Mouse (Mus musculus) intestine, postnatal 0 days (tissue): ENCODE measurements at regions not wholly inside any gene's neighbourhood (a gene's known extent, or its start where the extent isn't known, plus 50 kb on each side); places are given as distances from the start of the nearest gene placed in this dataset.

ENCODE experiments used
- ATAC-seq: fragments of 200-750 bp; cut with Nextera tagmentation; 2 replicates; pipeline ENCODE4 v1.8.0; 2017; ENCODE audit warnings: mild to moderate bottlenecking, moderate TSS enrichment, moderate library complexity
- H3K27ac ChIP-seq: fragments of 300-500 bp; sonication (generic); 2 replicates; pipeline ENCODE4 v1.5.1; 2014; ENCODE audit warnings: mild to moderate bottlenecking, low read depth, low read length, moderate library complexity
- H3K27me3 ChIP-seq: fragments of 300-500 bp; sonication (generic); replicated peaks from 2 replicates; pipeline ENCODE4 v1.6.1; 2014; ENCODE audit warnings: low read length, mixed read lengths; ENCODE audit not compliant: control insufficient read depth, insufficient read depth
- H3K36me3 ChIP-seq: fragments of 300-500 bp; sonication (generic); 2 replicates; pipeline ENCODE4 v1.6.1; 2014; ENCODE audit warnings: mild to moderate bottlenecking, moderate library complexity; ENCODE audit not compliant: control insufficient read depth, insufficient read depth
- H3K4me1 ChIP-seq: fragments of 300-500 bp; sonication (generic); replicated peaks from 2 replicates; pipeline ENCODE4 v1.6.1; 2014; ENCODE audit warnings: antibody characterized with exemption, low read length, mixed read lengths; ENCODE audit not compliant: control insufficient read depth, insufficient read depth
- H3K4me2 ChIP-seq: fragments of 300-500 bp; sonication (generic); replicated peaks from 2 replicates; pipeline ENCODE4 v1.6.1; 2014; ENCODE audit warnings: low read depth, mild to moderate bottlenecking, moderate library complexity
- H3K4me3 ChIP-seq: fragments of 300-500 bp; sonication (generic); 2 replicates; pipeline ENCODE4 v1.5.1; 2014; ENCODE audit warnings: low read depth, low read length
- H3K9ac ChIP-seq: fragments of 300-500 bp; sonication (generic); 2 replicates; pipeline ENCODE4 v1.6.1; 2014; ENCODE audit warnings: mild to moderate bottlenecking, low read depth, low read length
- H3K9me3 ChIP-seq: fragments of 300-500 bp; sonication (generic); 2 replicates; pipeline ENCODE4 v1.6.1; 2016; ENCODE audit warnings: mixed run types; ENCODE audit not compliant: control insufficient read depth
- CTCF ChIP-seq: sonication (generic); IDR thresholded peaks from 2 replicates; pipeline ENCODE4 v1.5.1; 2016; ENCODE audit warnings: low read depth, mild to moderate bottlenecking, control low read depth, antibody characterized with exemption, moderate library complexity
- WGBS: fragments of 180-500 bp; shearing (Covaris S2); extraction: QIAGEN DNeasy Blood & Tissue Kit; methylation state at CpG from one replicate; pipeline ENCODE4 v1.1.7; 2014; 5-methylcytosine and 5-hydroxymethylcytosine counted together

DNA sequence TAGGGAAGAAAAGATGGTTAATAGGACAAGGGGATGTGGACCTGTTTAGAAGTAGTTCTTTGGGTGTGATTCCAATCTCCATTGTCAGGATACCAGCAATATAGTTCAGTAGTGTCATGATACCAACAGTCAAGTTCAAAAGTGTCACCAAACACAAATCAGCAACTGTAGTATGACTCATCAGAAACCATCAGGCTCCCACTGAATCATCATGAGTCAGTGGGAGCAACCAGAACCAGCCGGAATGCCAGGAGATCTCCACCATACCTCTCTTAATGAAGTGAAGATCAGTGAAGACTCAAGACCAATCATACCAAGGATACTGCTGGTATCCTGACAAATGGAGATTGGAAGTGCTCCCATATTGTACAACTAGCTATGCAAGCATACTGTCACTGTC is 410.5 kb downstream of the Rnf144b start:
- Histone ChIP-seq H3K27ac (no peak overlapping the region), H3K4me1 (no peaks in the 10 kb centered on the region), H3K27me3 (no peaks in the 10 kb centered on the region), H3K4me2 (no peak overlapping the region), H3K9me3 (no peaks in the 10 kb centered on the region), H3K4me3 (no peak overlapping the region), H3K36me3 (no peaks in the 10 kb centered on the region), H3K9ac (no peak overlapping the region)
- 93% methylated on average over 1 of the region's 1 CpGs for WGBS
- no peak for TF ChIP-seq CTCF
- no peak for ATAC-seq

DNA sequence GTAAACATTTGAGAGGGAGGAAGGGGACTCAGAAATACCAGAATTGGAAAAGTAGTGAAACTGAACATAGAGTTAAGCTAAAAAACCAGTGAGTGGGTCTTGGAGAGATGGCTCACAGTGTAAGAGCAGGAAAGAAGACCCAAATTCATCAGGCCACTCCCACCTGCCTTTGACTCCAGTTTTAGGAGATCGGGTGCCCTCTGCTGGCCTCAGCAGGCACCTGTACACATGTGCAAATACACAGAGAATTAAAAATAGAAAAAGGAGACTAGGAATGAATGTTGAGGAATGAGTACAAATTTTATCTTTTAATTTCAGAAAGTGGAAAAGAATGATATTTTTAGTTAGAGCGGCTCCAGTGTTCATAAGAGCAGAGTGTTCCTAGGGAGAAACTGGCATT is 414.7 kb downstream of the Rnf144b start:
- H3K4me1 ChIP-seq, result no peaks in the 10 kb centered on the region
- no peak for TF ChIP-seq CTCF
- no peak overlapping the region for H3K4me3 ChIP-seq
- WGBS, result 96% methylated on average over 2 of the region's 2 CpGs
- no peak for ATAC-seq
- no peaks in the 10 kb centered on the region for H3K36me3 ChIP-seq
- H3K4me2 ChIP-seq, result no peak overlapping the region
- H3K9me3 ChIP-seq, result no peaks in the 10 kb centered on the region
- no peaks in the 10 kb centered on the region for H3K27me3 ChIP-seq
- H3K9ac ChIP-seq, result no peak overlapping the region
- no peak overlapping the region for H3K27ac ChIP-seq

DNA sequence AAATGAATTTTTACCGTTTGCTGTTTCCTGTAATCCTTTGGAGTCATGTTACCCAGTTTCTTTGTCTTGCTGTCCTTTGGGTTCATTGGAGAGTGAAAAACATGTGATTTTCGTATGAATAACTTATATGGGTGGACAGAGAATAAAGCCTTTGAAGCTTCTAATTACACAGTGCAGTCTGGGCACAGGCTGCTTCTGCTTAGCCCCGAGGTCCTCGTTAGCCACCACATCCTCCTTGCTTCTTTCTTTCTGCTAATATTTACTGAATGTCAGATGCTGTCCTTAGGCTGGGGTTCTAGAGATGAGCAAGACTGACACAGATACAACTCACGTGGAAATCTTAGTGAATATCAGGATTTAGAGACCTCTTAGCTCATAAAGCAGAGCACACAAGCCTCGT is 427.2 kb downstream of the Rnf144b start:
- Histone ChIP-seq H3K4me2 (no peak overlapping the region), H3K27ac (no peak overlapping the region), H3K36me3 (no peaks in the 10 kb centered on the region), H3K4me1 (no peaks in the 10 kb centered on the region), H3K4me3 (no peak overlapping the region), H3K27me3 (no peaks in the 10 kb centered on the region), H3K9me3 (no peaks in the 10 kb centered on the region), H3K9ac (no peak overlapping the region)
- 63% methylated on average over 6 of the region's 6 CpGs for WGBS
- TF ChIP-seq CTCF, result no peak
- no peak for ATAC-seq

DNA sequence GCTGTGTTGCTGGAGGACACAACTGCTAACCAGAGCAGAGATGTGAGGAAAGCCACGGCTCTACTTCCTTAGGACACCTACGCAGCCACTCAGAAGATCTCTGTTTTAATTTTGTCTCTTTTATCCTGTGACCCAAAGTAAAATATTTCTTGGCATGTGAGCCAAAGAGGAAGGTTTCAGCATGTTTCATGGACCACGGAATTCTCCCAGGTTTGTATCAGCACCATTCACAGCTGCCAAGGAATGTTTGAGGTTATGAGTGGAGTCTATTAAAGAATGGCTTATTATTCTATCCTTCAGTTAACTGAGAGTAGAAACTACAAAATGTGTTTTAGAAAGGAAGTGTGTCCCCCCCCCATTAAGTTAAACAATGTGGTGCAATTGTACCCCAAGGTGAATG is 429.8 kb downstream of the Rnf144b start:
- no peak overlapping the region for H3K9ac ChIP-seq
- H3K36me3 ChIP-seq, result no peaks in the 10 kb centered on the region
- no peak overlapping the region for H3K4me3 ChIP-seq
- TF ChIP-seq CTCF, result no peak
- no peaks in the 10 kb centered on the region for H3K4me1 ChIP-seq
- no peaks in the 10 kb centered on the region for H3K27me3 ChIP-seq
- no peak for ATAC-seq
- WGBS, result 86% methylated on average over 3 of the region's 3 CpGs
- no peak overlapping the region for H3K4me2 ChIP-seq
- no peaks in the 10 kb centered on the region for H3K9me3 ChIP-seq
- no peak overlapping the region for H3K27ac ChIP-seq

DNA sequence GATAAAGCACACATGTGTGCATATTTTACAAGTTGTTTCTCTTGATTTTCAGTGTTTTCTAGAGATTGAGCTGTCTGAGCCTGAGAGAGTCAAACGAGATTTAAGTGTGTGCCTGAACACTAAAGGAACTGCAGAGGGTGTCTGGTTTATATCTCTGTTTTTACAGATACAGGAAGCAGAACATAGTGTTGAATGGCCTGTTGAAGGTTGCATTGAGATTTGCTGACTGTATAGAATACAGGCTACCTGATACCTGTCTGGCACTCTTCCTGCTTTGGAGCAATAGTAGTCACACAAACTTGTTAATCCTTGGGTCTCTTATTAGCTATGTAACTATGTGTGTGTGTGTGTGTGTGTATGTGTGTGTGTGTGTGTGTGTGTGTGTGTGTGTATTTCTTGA is 431.7 kb downstream of the Rnf144b start:
- H3K27ac ChIP-seq, result no peak overlapping the region
- no peak for ATAC-seq
- no peaks in the 10 kb centered on the region for H3K36me3 ChIP-seq
- no peak for TF ChIP-seq CTCF
- no peak overlapping the region for H3K9ac ChIP-seq
- H3K9me3 ChIP-seq, result no peaks in the 10 kb centered on the region
- H3K4me2 ChIP-seq, result no peak overlapping the region
- H3K4me3 ChIP-seq, result no peak overlapping the region
- H3K27me3 ChIP-seq, result no peaks in the 10 kb centered on the region
- no peaks in the 10 kb centered on the region for H3K4me1 ChIP-seq
- WGBS, result 39% methylated on average over 1 of the region's 1 CpGs

DNA sequence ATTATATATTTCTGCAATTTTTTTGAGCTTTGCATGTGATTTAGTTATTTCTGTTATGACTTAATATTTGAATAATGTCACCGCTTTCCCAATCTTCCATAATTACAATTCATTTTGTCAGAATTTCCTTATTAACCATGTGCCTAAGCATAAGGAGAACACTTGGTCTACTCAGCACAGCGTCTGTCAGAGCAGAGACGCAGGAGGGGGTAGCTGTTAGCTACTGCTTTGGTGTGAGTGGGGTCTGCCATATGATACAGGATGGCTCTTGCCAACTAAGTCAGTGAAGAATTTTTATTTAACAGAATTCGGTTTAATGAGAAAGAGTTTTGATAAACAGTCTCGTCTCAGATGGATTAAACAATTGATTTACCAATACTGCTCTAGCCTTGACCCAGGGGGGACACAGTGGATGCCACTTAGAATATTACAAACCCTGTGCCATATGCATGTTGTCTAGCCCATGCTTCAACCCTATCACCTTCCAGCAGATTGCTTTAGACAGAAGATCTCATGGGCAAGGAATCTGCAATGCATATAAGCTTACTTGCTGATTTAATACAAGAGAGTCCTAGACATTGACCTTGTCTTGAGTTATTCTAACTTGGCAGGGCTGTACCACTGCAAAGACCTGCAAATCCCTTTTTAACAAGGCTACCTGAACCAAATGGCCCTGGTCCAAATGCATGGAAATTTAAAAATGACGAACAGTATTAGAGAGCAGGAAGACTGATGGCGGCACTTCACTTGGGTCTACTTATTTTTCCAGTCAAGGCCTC is 434.9 kb downstream of the Rnf144b start:
- 86% methylated on average over 7 of the region's 7 CpGs for WGBS
- H3K27ac ChIP-seq, result no peak overlapping the region
- no peak for TF ChIP-seq CTCF
- no peak overlapping the region for H3K4me3 ChIP-seq
- H3K36me3 ChIP-seq, result no peaks in the 10 kb centered on the region
- no peak overlapping the region for H3K9ac ChIP-seq
- no peaks in the 10 kb centered on the region for H3K27me3 ChIP-seq
- ATAC-seq, result no peak
- no peak overlapping the region for H3K4me2 ChIP-seq
- H3K9me3 ChIP-seq, result no peaks in the 10 kb centered on the region
- H3K4me1 ChIP-seq, result no peaks in the 10 kb centered on the region
